Mouse (Mus musculus): ENCODE measurements around the gene Agxt.

DNA sequence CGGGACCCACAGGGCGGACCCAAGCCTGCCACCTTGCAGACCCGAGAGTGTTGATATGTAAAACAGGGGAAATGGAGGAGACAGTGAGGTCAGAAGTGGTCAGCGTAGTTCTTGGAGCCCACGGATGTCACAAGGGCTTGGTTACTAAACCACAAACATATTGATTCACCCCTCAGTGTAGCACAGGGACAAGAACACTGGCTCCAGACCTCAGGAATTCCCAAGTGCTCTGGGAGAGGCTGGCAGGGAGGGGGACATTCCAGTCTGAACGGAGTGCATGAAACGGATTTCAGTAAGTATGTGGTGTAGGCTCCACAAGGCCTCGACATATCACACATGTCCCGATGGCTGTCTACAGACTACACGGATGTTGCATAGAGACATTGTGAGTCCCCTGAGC is 26.9 kb downstream of the Agxt start:
- no peak for TF ChIP-seq MAFK (IDR thresholded peaks at IDR 0.05; ENCODE audit: insufficient read depth, low read depth, low read length)
- TF ChIP-seq ZC3H11A (IDR thresholded peaks at IDR 0.05; ENCODE audit: borderline replicate concordance, low read depth, low read length), result no peak
